Mouse (Mus musculus) CD4-positive naive resting alpha-beta T cell, adult 57 days (primary cell): ENCODE results near the gene Nras. TPM values are rescaled to one million over a fixed set of nuclear protein-coding genes. Genes with fewer than 3 reads are reported as not detected.

Source experiments
- total RNA-seq: library from RNA; stranded (reverse); gene quantifications from one replicate; pipeline ENCODE4 v1.2.4, GENCODE M21; 2023

Nras gene
- total RNA-seq = 112 TPM

GRCm38 (mm10) chr3:103058207-103059157 lies at the start of gene Nras:
TSS of gene Nras (plus strand) at chr3:103058285.

GRCm38 (mm10) chr3:103020249-103020942 lies 37.7 kb upstream of the Nras start, which contains the start of gene Csde1:
TSS of gene Csde1 (plus strand) at chr3:103020426.

GRCm38 (mm10) chr3:103073771-103074170 lies 15.7 kb downstream of the Nras start, which contains the start of gene Ampd1:
TSS of gene Ampd1 (plus strand) at chr3:103074014.

GRCm38 (mm10) chr3:103102454-103103390 lies 44.6 kb downstream of the Nras start, which contains the start of gene Dennd2c:
TSS of gene Dennd2c (plus strand) at chr3:103102604.

Other genes with a start within 250 kb of the Nras start
- gene Sycp1, start 122.2 kb upstream of the Nras start, total RNA-seq = not detected
- gene Nr1h5, start 94.2 kb upstream of the Nras start, total RNA-seq = not detected
- 104 TPM for gene Sike1, start 62.6 kb upstream of the Nras start, total RNA-seq
- 499 TPM for gene Csde1, start 37.9 kb upstream of the Nras start, total RNA-seq
- gene Ampd1, start 15.7 kb downstream of the Nras start, total RNA-seq = 15.8 TPM
- gene Dennd2c, start 44.3 kb downstream of the Nras start, total RNA-seq = 3.1 TPM
- 111 TPM for gene Bcas2, start 113.4 kb downstream of the Nras start, total RNA-seq
- gene Trim33, start 221.0 kb downstream of the Nras start, total RNA-seq = 76.9 TPM